ENCODE assay signal across 8 mouse cellular contexts in genomic region chr1:33883102-33883839, GRCm38 (mm10). TPM values are rescaled to one million over a fixed set of nuclear protein-coding genes. Genes with fewer than 3 reads are reported as not detected.
DNase-seq lines count a peak whose midpoint lies in the region; ATAC-seq and TF ChIP-seq lines count a peak whose summit lies in the region.

No protein-coding gene starts in this region.

- H3K27ac ChIP-seq in midbrain, embryonic 13.5 days = no peak overlapping the region
- no peak overlapping the region for H3K27ac ChIP-seq in midbrain, embryonic 10.5 days (replicated peaks)
- H3K27ac ChIP-seq in bone marrow, adult 2 months (ENCODE audit: control insufficient read depth, insufficient read depth, low read depth, low read length, poor library complexity) = no peak overlapping the region
- no peak overlapping the region for H3K27ac ChIP-seq in kidney, adult 2 months (ENCODE audit: insufficient read depth, low read depth, low read length)
- H3K27ac ChIP-seq in liver, embryonic 14.5 days = no peak overlapping the region
- H3K27ac ChIP-seq in neural tube, embryonic 14.5 days (ENCODE audit: low read depth, low read length) = no peak overlapping the region

- TF ChIP-seq POLR2A in bone marrow, adult 2 months (IDR thresholded peaks at IDR 0.05; ENCODE audit: borderline replicate concordance, control insufficient read depth, low read depth, low read length) = no peak
- TF ChIP-seq POLR2A in kidney, adult 2 months (IDR thresholded peaks at IDR 0.05; ENCODE audit: low read depth, low read length) = no peak

- H3K36me3 ChIP-seq in midbrain, embryonic 13.5 days = no peaks in the 10 kb centered on the region
- no peaks in the 10 kb centered on the region for H3K36me3 ChIP-seq in midbrain, embryonic 10.5 days
- no peaks in the 10 kb centered on the region for H3K36me3 ChIP-seq in kidney, adult 2 months (ENCODE audit: control insufficient read depth, insufficient read depth, low read length)
- no peaks in the 10 kb centered on the region for H3K36me3 ChIP-seq in liver, embryonic 14.5 days (replicated peaks; ENCODE audit: control insufficient read depth, insufficient read depth, low read depth)
- H3K36me3 ChIP-seq in neural tube, embryonic 14.5 days (ENCODE audit: control insufficient read depth, insufficient read depth, low read length) = no peaks in the 10 kb centered on the region

- H3K9ac ChIP-seq in midbrain, embryonic 13.5 days (replicated peaks) = no peak overlapping the region
- no peak overlapping the region for H3K9ac ChIP-seq in liver, embryonic 14.5 days (replicated peaks)
- H3K9ac ChIP-seq in neural tube, embryonic 14.5 days (replicated peaks; ENCODE audit: low read depth, low read length) = no peak overlapping the region

- 32% methylated on average over 18 of the region's 18 CpGs for WGBS in midbrain, embryonic 13.5 days
- 29% methylated on average over 18 of the region's 18 CpGs for WGBS in midbrain, embryonic 10.5 days
- WGBS in bone marrow, adult 2 months = 5% methylated on average over 18 of the region's 18 CpGs
- WGBS in kidney, adult 2 months = 11% methylated on average over 18 of the region's 18 CpGs
- WGBS in liver, embryonic 14.5 days (ENCODE audit: insufficient replicate concordance) = 5% methylated on average over 18 of the region's 18 CpGs
- WGBS in neural tube, embryonic 14.5 days = 29% methylated on average over 18 of the region's 18 CpGs

- no peaks in the 10 kb centered on the region for H3K4me1 ChIP-seq in midbrain, embryonic 13.5 days (replicated peaks)
- H3K4me1 ChIP-seq in midbrain, embryonic 10.5 days = no peaks in the 10 kb centered on the region
- H3K4me1 ChIP-seq in bone marrow, adult 2 months (ENCODE audit: control insufficient read depth, insufficient read depth, low read length) = no peaks in the 10 kb centered on the region
- H3K4me1 ChIP-seq in kidney, adult 2 months (ENCODE audit: control insufficient read depth, insufficient read depth, low read length) = no peaks in the 10 kb centered on the region
- H3K4me1 ChIP-seq in liver, embryonic 14.5 days (replicated peaks; ENCODE audit: control insufficient read depth in 2 of 2, insufficient read depth in 2 of 2, low read length in 1 of 2) = no peaks in the 10 kb centered on the region
- H3K4me1 ChIP-seq in neural tube, embryonic 14.5 days (ENCODE audit: control insufficient read depth, insufficient read depth, low read length) = no peaks in the 10 kb centered on the region

- no peak for DNase-seq in midbrain, embryonic 10.5 days (ENCODE audit: low spot score)
- peak; percentile 96 for DNase-seq in heart, adult 11 months
- DNase-seq in kidney, adult 2 months = peak; percentile 39
- DNase-seq in liver, embryonic 14.5 days (ENCODE audit: low read depth in 3 of 3, low spot score in 3 of 3) = peak in 1 of 3 experiments; percentile 23
- DNase-seq in yolk sac, embryonic 10.5 days (ENCODE audit: low spot score) = peak; percentile 17

- no peak for TF ChIP-seq EP300 in liver, embryonic 14.5 days (IDR thresholded peaks at IDR 0.05; ENCODE audit: low read depth)

- no peaks in the 10 kb centered on the region for H3K27me3 ChIP-seq in midbrain, embryonic 13.5 days
- no peaks in the 10 kb centered on the region for H3K27me3 ChIP-seq in midbrain, embryonic 10.5 days (ENCODE audit: low read depth, poor library complexity, severe bottlenecking)
- no peaks in the 10 kb centered on the region for H3K27me3 ChIP-seq in kidney, adult 2 months (replicated peaks; ENCODE audit: control insufficient read depth, insufficient read depth, low read length)
- no peaks in the 10 kb centered on the region for H3K27me3 ChIP-seq in liver, embryonic 14.5 days (ENCODE audit: control insufficient read depth, insufficient read depth, low read length)
- no peaks in the 10 kb centered on the region for H3K27me3 ChIP-seq in neural tube, embryonic 14.5 days (ENCODE audit: control insufficient read depth, insufficient read depth, low read length)

- H3K4me3 ChIP-seq in midbrain, embryonic 13.5 days (replicated peaks) = 0 out of 2 replicates have a peak overlapping the region, but pooled peaks have one; percentile 3
- H3K4me3 ChIP-seq in midbrain, embryonic 10.5 days = no peak overlapping the region
- H3K4me3 ChIP-seq in bone marrow, adult 2 months (replicated peaks; ENCODE audit: control insufficient read depth, low read depth, low read length) = peak overlapping the region; percentile 42
- H3K4me3 ChIP-seq in kidney, adult 2 months (ENCODE audit: insufficient read depth, low read depth, low read length) = no peak overlapping the region
- H3K4me3 ChIP-seq in liver, embryonic 14.5 days (ENCODE audit: insufficient read depth in 1 of 2, low read depth in 2 of 2, low read length in 2 of 2) = peak overlapping the region in 1 of 2 experiments; percentile 17; a peak in 2 of 4 replicates
- no peak overlapping the region for H3K4me3 ChIP-seq in neural tube, embryonic 14.5 days (ENCODE audit: low read depth, low read length)

- H3K9me3 ChIP-seq in midbrain, embryonic 13.5 days = no peaks in the 10 kb centered on the region
- H3K9me3 ChIP-seq in midbrain, embryonic 10.5 days (replicated peaks) = no peaks in the 10 kb centered on the region
- no peaks in the 10 kb centered on the region for H3K9me3 ChIP-seq in liver, embryonic 14.5 days (ENCODE audit: control insufficient read depth, low read length)
- H3K9me3 ChIP-seq in neural tube, embryonic 14.5 days (ENCODE audit: control insufficient read depth, low read length) = no peaks in the 10 kb centered on the region

- TF ChIP-seq CTCF in bone marrow, adult 2 months (IDR thresholded peaks at IDR 0.05; ENCODE audit: control insufficient read depth, insufficient read depth, low read length) = no peak
- no peak for TF ChIP-seq CTCF in kidney, adult 2 months (conservative IDR thresholded peaks at IDR 0.05; ENCODE audit: insufficient read depth, insufficient read length, low read depth, low read length)
- peak; percentile 29; the same call in 1 of the 2 replicates for TF ChIP-seq CTCF in liver, embryonic 14.5 days (IDR thresholded peaks at IDR 0.05; ENCODE audit: low read depth)

- peak overlapping the region; percentile 17; the same call in 1 of the 2 replicates for H3K4me2 ChIP-seq in midbrain, embryonic 13.5 days (replicated peaks)
- H3K4me2 ChIP-seq in liver, embryonic 14.5 days (ENCODE audit: low read depth) = peak overlapping the region; percentile 46
- H3K4me2 ChIP-seq in neural tube, embryonic 14.5 days (ENCODE audit: low read depth, low read length) = peak overlapping the region; percentile 24; the same call in 1 of the 2 replicates

- no peak for ATAC-seq in midbrain, embryonic 13.5 days
- no peak for ATAC-seq in liver, embryonic 14.5 days (ENCODE audit: insufficient read depth)
- ATAC-seq in neural tube, embryonic 14.5 days (ENCODE audit: low read depth) = no peak

RNA-seq across cellular contexts. Expression of gene Bend6, which starts 24.3 kb away (rescaled TPM):
- 12.2 and 12.8 TPM in 2 replicates for polyA plus RNA-seq in midbrain, embryonic 13.5 days (2015; fragmentation: Nextera tagmentation; extraction: Ambion mirVana)
- 1.5 and 1.7 TPM in 2 replicates for polyA plus RNA-seq in midbrain, embryonic 10.5 days (2016; fragmentation: Nextera tagmentation; extraction: Ambion mirVana)
- polyA plus RNA-seq in bone marrow, adult 2 months (2011; ENCODE audit: insufficient read depth, insufficient read length, low replicate concordance, missing spikeins) = 0.74 and 1.6 TPM in 2 replicates
- polyA plus RNA-seq in kidney, adult 2 months (2012; rRNA removed) = 0.16 TPM in 2 replicates
- 0.37 and 0.49 TPM in 2 replicates for polyA plus RNA-seq in liver, embryonic 14.5 days (2012; rRNA removed)
- 0.47 and 0.82 TPM in 2 replicates for polyA plus RNA-seq in liver, embryonic 14.5 days (2014; fragmentation: Nextera tagmentation; extraction: Ambion mirVana)
- 54.5 and 73.5 TPM in 2 replicates for polyA plus RNA-seq in neural tube, embryonic 14.5 days (2014; fragmentation: Nextera tagmentation; extraction: Ambion mirVana)

RNA-seq across cellular contexts. Expression of gene Dst, which starts 24.8 kb away (rescaled TPM):
- polyA plus RNA-seq in midbrain, embryonic 13.5 days (2015; fragmentation: Nextera tagmentation; extraction: Ambion mirVana) = 35.2 and 38.3 TPM in 2 replicates
- 18.8 and 25.8 TPM in 2 replicates for polyA plus RNA-seq in midbrain, embryonic 10.5 days (2016; fragmentation: Nextera tagmentation; extraction: Ambion mirVana)
- 2.5 and 9.5 TPM in 2 replicates for polyA plus RNA-seq in bone marrow, adult 2 months (2011; ENCODE audit: insufficient read depth, insufficient read length, low replicate concordance, missing spikeins)
- polyA plus RNA-seq in kidney, adult 2 months (2012; rRNA removed) = 55.8 and 56.0 TPM in 2 replicates
- polyA plus RNA-seq in liver, embryonic 14.5 days (2012; rRNA removed) = 4.3 and 5.0 TPM in 2 replicates
- polyA plus RNA-seq in liver, embryonic 14.5 days (2014; fragmentation: Nextera tagmentation; extraction: Ambion mirVana) = 4.3 and 4.9 TPM in 2 replicates
- polyA plus RNA-seq in neural tube, embryonic 14.5 days (2014; fragmentation: Nextera tagmentation; extraction: Ambion mirVana) = 66.8 and 72.8 TPM in 2 replicates

Comparison
In these comparisons a context has a peak if more than half of its experiments do, and no peak if none do; other contexts are left out.
1. H3K4me3 ChIP-seq: peak in midbrain, embryonic 13.5 days (single experiment) and bone marrow, adult 2 months (single experiment); none in midbrain, embryonic 10.5 days (single experiment), kidney, adult 2 months (single experiment) and neural tube, embryonic 14.5 days (single experiment).
2. Peak in every context shown above with its lines, with median percentiles within 50 percentile points of each other: H3K4me2 ChIP-seq.